Mouse (Mus musculus): ENCODE measurements around the gene Dnajb7. TPM values are rescaled to one million over a fixed set of nuclear protein-coding genes. Genes with fewer than 3 reads are reported as not detected.
"Not testable (repeated sequence)": the region's sequence is repeated elsewhere in the genome, so short reads cannot be mapped to it uniquely, and the experiment has no call there.

Gene Dnajb7
- polyA plus RNA-seq, 1 experiment from 2014 or later: 0.62 TPM

GRCm38 (mm10) chr15:81422156-81422681 is 14.1 kb upstream of the Dnajb7 start:
- no peak for TF ChIP-seq CTCF (IDR thresholded peaks at IDR 0.05; ENCODE audit: low read depth)
- peak; percentile 8 for DNase-seq (ENCODE audit: low spot score)
- Histone ChIP-seq H3K27me3 (ENCODE audit: insufficient read depth, low read length) (no peaks in the 10 kb centered on the region), H3K4me2 (ENCODE audit: low read length) (peak overlapping the region; percentile 27; the same call in 1 of the 2 replicates), H3K36me3 (ENCODE audit: insufficient read depth, low read length) (no peaks in the 10 kb centered on the region), H3K27ac (peak overlapping the region; percentile 89), H3K4me3 (replicated peaks; ENCODE audit: low read depth, low read length) (no peak overlapping the region), H3K9ac (ENCODE audit: low read depth, low read length) (no peak overlapping the region), H3K4me1 (replicated peaks; ENCODE audit: insufficient read depth, low read length) (no peaks in the 10 kb centered on the region), H3K9me3 (replicated peaks; ENCODE audit: low read length) (no peaks in the 10 kb centered on the region)
- ATAC-seq (replicated peaks; ENCODE audit: low FRiP score, low read depth): no peak
- 51% methylated on average over 7 of the region's 7 CpGs for WGBS

GRCm38 (mm10) chr15:81421454-81421853 is 13.4 kb upstream of the Dnajb7 start:
- H3K4me3 ChIP-seq (replicated peaks; ENCODE audit: low read depth, low read length): no peak overlapping the region
- no peak for TF ChIP-seq CTCF (IDR thresholded peaks at IDR 0.05; ENCODE audit: low read depth)
- WGBS: 31% methylated on average over 1 of the region's 1 CpGs
- no peak overlapping the region for H3K9ac ChIP-seq (ENCODE audit: low read depth, low read length)
- DNase-seq (ENCODE audit: low spot score): peak; percentile 48
- H3K36me3 ChIP-seq (ENCODE audit: insufficient read depth, low read length): no peaks in the 10 kb centered on the region
- H3K27ac ChIP-seq: peak overlapping the region; percentile 89
- H3K4me2 ChIP-seq (ENCODE audit: low read length): no peak overlapping the region; the same call in 1 of the 2 replicates
- no peaks in the 10 kb centered on the region for H3K9me3 ChIP-seq (replicated peaks; ENCODE audit: low read length)
- ATAC-seq (replicated peaks; ENCODE audit: low FRiP score, low read depth): no peak
- H3K27me3 ChIP-seq (ENCODE audit: insufficient read depth, low read length): no peaks in the 10 kb centered on the region
- H3K4me1 ChIP-seq (replicated peaks; ENCODE audit: insufficient read depth, low read length): peaks cover 3% of the 10 kb centered on the region; the same call in 1 of the 2 replicates

- H3K27ac ChIP-seq: no peak overlapping the region
- H3K4me3 ChIP-seq (replicated peaks; ENCODE audit: low read depth, low read length): no peak overlapping the region
- no peak for ATAC-seq (replicated peaks; ENCODE audit: low FRiP score, low read depth)
- H3K4me1 ChIP-seq (replicated peaks; ENCODE audit: insufficient read depth, low read length): peaks cover 4% of the 10 kb centered on the region; the same call in 1 of the 2 replicates
- no peaks in the 10 kb centered on the region for H3K27me3 ChIP-seq (ENCODE audit: insufficient read depth, low read length)
- H3K36me3 ChIP-seq (ENCODE audit: insufficient read depth, low read length): no peaks in the 10 kb centered on the region
- H3K9me3 ChIP-seq (replicated peaks; ENCODE audit: low read length): no peaks in the 10 kb centered on the region
- TF ChIP-seq CTCF (IDR thresholded peaks at IDR 0.05; ENCODE audit: low read depth): no peak
- H3K9ac ChIP-seq (ENCODE audit: low read depth, low read length): no peak overlapping the region
- no peak for DNase-seq (ENCODE audit: low spot score)
- H3K4me2 ChIP-seq (ENCODE audit: low read length): no peak overlapping the region
- 81% methylated on average over 4 of the region's 4 CpGs for WGBS
These were observed 10.0 kb upstream of the Dnajb7 start for GRCm38 (mm10) chr15:81418065-81418464.

GRCm38 (mm10) chr15:81416763-81417310 is 8.7 kb upstream of the Dnajb7 start:
- H3K36me3 ChIP-seq (ENCODE audit: insufficient read depth, low read length); H3K27me3 ChIP-seq (ENCODE audit: insufficient read depth, low read length); H3K4me1 ChIP-seq (replicated peaks; ENCODE audit: insufficient read depth, low read length); H3K9me3 ChIP-seq (replicated peaks; ENCODE audit: low read length): not testable (repeated sequence)
- 6% methylated on average over 22 of the region's 22 CpGs for WGBS
- Histone ChIP-seq H3K27ac (0 out of 2 replicates have a peak overlapping the region, but pooled peaks have one; percentile 44), H3K4me3 (replicated peaks; ENCODE audit: low read depth, low read length) (0 out of 2 replicates have a peak overlapping the region, but pooled peaks have one; percentile 9), H3K4me2 (ENCODE audit: low read length) (peak overlapping the region; percentile 55), H3K9ac (ENCODE audit: low read depth, low read length) (0 out of 2 replicates have a peak overlapping the region, but pooled peaks have one; percentile 0)
- peak; percentile 64 for DNase-seq (ENCODE audit: low spot score)
- peak; percentile 94 for ATAC-seq (replicated peaks; ENCODE audit: low FRiP score, low read depth)
- 0 out of 2 replicates have a peak, but pooled peaks have one; percentile 25 for TF ChIP-seq CTCF (IDR thresholded peaks at IDR 0.05; ENCODE audit: low read depth)

GRCm38 (mm10) chr15:81405008-81405407 is 3.1 kb downstream of the Dnajb7 start:
- Histone ChIP-seq H3K36me3 (ENCODE audit: insufficient read depth, low read length) (no peaks in the 10 kb centered on the region), H3K9ac (ENCODE audit: low read depth, low read length) (no peak overlapping the region), H3K27ac (no peak overlapping the region), H3K9me3 (replicated peaks; ENCODE audit: low read length) (no peaks in the 10 kb centered on the region), H3K4me2 (ENCODE audit: low read length) (no peak overlapping the region), H3K4me1 (replicated peaks; ENCODE audit: insufficient read depth, low read length) (no peaks in the 10 kb centered on the region), H3K27me3 (ENCODE audit: insufficient read depth, low read length) (no peaks in the 10 kb centered on the region), H3K4me3 (replicated peaks; ENCODE audit: low read depth, low read length) (no peak overlapping the region)
- DNase-seq (ENCODE audit: low spot score): no peak
- 84% methylated on average over 3 of the region's 3 CpGs for WGBS
- no peak for ATAC-seq (replicated peaks; ENCODE audit: low FRiP score, low read depth)
- no peak for TF ChIP-seq CTCF (IDR thresholded peaks at IDR 0.05; ENCODE audit: low read depth)

GRCm38 (mm10) chr15:81399638-81400315 is 8.3 kb downstream of the Dnajb7 start, which contains the start of the genes St13 and Xpnpep3:
Gene St13, minus strand, starts transcription at chr15:81400077.
Gene Xpnpep3, plus strand, starts transcription at chr15:81400138.
- peaks cover 4% of the 10 kb centered on the region for H3K4me1 ChIP-seq (replicated peaks; ENCODE audit: insufficient read depth, low read length)
- H3K9ac ChIP-seq (ENCODE audit: low read depth, low read length): peak within 1 kb of the TSS; percentile 96
- H3K27me3 ChIP-seq (ENCODE audit: insufficient read depth, low read length): no peaks in the 10 kb centered on the region
- peak within 1 kb of the TSS; percentile 73 for H3K4me2 ChIP-seq (ENCODE audit: low read length)
- peak within 1 kb of the TSS; percentile 90 for H3K27ac ChIP-seq
- peak within 1 kb of the TSS; percentile 99 for H3K4me3 ChIP-seq (replicated peaks; ENCODE audit: low read depth, low read length)
- no peaks in the 10 kb centered on the region for H3K36me3 ChIP-seq (ENCODE audit: insufficient read depth, low read length)
- no peak for TF ChIP-seq CTCF (IDR thresholded peaks at IDR 0.05; ENCODE audit: low read depth)
- ATAC-seq (replicated peaks; ENCODE audit: low FRiP score, low read depth) (peak; percentile 100), DNase-seq (ENCODE audit: low spot score) (peak; percentile 99)
- WGBS: under 1% methylated on average over 50 of the region's 50 CpGs
- H3K9me3 ChIP-seq (replicated peaks; ENCODE audit: low read length): no peaks in the 10 kb centered on the region

Measured in kidney, postnatal 0 days (tissue).